Mouse (Mus musculus) embryo, embryonic 10.5 days (tissue): ENCODE data around the gene L3hypdh.

ENCODE experiments used
- DNase-seq: peaks from one replicate; pipeline ENCODE4 v3.0.0-alpha.2; 2015; ENCODE audit warnings: low spot score

The L3hypdh gene

GRCm38 (mm10) chr12:72085329-72086165 is at the start of gene L3hypdh, which contains the start of gene Jkamp:
TSS of gene L3hypdh (minus strand) at chr12:72085439.
TSS of gene Jkamp (plus strand) at chr12:72085589.
- DNase-seq = peak; percentile 100

GRCm38 (mm10) chr12:72129203-72129602 is 44.0 kb upstream of the L3hypdh start:
- DNase-seq = no peak

- no peak for DNase-seq
These were observed 30.6 kb upstream of the L3hypdh start for GRCm38 (mm10) chr12:72115686-72116345.

- no peak for DNase-seq
These were observed 29.9 kb upstream of the L3hypdh start for GRCm38 (mm10) chr12:72115126-72115525.

GRCm38 (mm10) chr12:72104525-72105281 is 19.5 kb upstream of the L3hypdh start:
- peak; percentile 87 for DNase-seq

- DNase-seq = no peak
These were observed 18.8 kb upstream of the L3hypdh start for GRCm38 (mm10) chr12:72104027-72104426.

GRCm38 (mm10) chr12:72102776-72103175 is 17.5 kb upstream of the L3hypdh start:
- DNase-seq = no peak

- no peak for DNase-seq
These were observed 11.7 kb upstream of the L3hypdh start for GRCm38 (mm10) chr12:72096966-72097365.

- no peak for DNase-seq
These were observed 4.6 kb upstream of the L3hypdh start for GRCm38 (mm10) chr12:72089802-72090201.

- DNase-seq = no peak
These were observed 1.1 kb upstream of the L3hypdh start for GRCm38 (mm10) chr12:72086166-72086825.

GRCm38 (mm10) chr12:72085024-72085328 is 263 bp downstream of the L3hypdh start:
- DNase-seq = no peak

GRCm38 (mm10) chr12:72084261-72085023 is 797 bp downstream of the L3hypdh start:
- peak; percentile 66 for DNase-seq

GRCm38 (mm10) chr12:72083265-72083664 is 2.0 kb downstream of the L3hypdh start:
- DNase-seq = no peak

GRCm38 (mm10) chr12:72082370-72082769 is 2.9 kb downstream of the L3hypdh start:
- DNase-seq = peak; percentile 32

GRCm38 (mm10) chr12:72081961-72082360 is 3.3 kb downstream of the L3hypdh start:
- DNase-seq = no peak

- no peak for DNase-seq
These were observed 7.0 kb downstream of the L3hypdh start for GRCm38 (mm10) chr12:72078248-72078647.

- peak; percentile 89 for DNase-seq
These were observed 14.6 kb downstream of the L3hypdh start, which contains the start of gene Gpr135 for GRCm38 (mm10) chr12:72070327-72071269. TSS of gene Gpr135 (minus strand) at chr12:72071125.

GRCm38 (mm10) chr12:72069626-72070326 is 15.5 kb downstream of the L3hypdh start:
- no peak for DNase-seq

GRCm38 (mm10) chr12:72057780-72058179 is 27.5 kb downstream of the L3hypdh start:
- DNase-seq = no peak
